Mouse (Mus musculus) neutrophil, adult 59 days (primary cell): ENCODE results near the gene Adgrf3. TPM values are rescaled to one million over a fixed set of nuclear protein-coding genes. Genes with fewer than 3 reads are reported as not detected.

Experiments
- total RNA-seq, 2 experiments: library from RNA; stranded (reverse); gene quantifications; 1 replicate in 1 of 2; 2 replicates in 1 of 2; pipeline ENCODE4 v1.2.4; 2023

Adgrf3 gene
- total RNA-seq = not detected

GRCm38 (mm10) chr5:30205493-30205892 is at the start of gene Adgrf3:
Adgrf3 (minus strand) TSS chr5:30205722.

GRCm38 (mm10) chr5:30232271-30232971 is 26.9 kb upstream of the Adgrf3 start, which contains the start of gene Selenoi:
Selenoi (plus strand) TSS chr5:30232581.

GRCm38 (mm10) chr5:30154474-30155394 is 50.8 kb downstream of the Adgrf3 start, which contains the start of the genes Hadha and Hadhb:
Hadha (minus strand) TSS chr5:30155162.
Hadhb (plus strand) TSS chr5:30155248.

Other genes starting within 250 kb of the Adgrf3 start
- gene Il6, start 192.6 kb downstream of the Adgrf3 start, total RNA-seq = 1 to 10 TPM; 3.8 to 5.0 TPM
- 10 to 100 TPM; 64.3 to 67.4 TPM for gene Tyms, start 132.1 kb downstream of the Adgrf3 start, total RNA-seq
- gene Garem2, start 100.6 kb downstream of the Adgrf3 start, total RNA-seq = not detected
- not detected for gene 3110082J24Rik, start 99.6 kb downstream of the Adgrf3 start, total RNA-seq
- gene Hadha, start 50.6 kb downstream of the Adgrf3 start, total RNA-seq = 10 to 100 TPM; 69.7 to 70.1 TPM
- gene Hadhb, start 50.5 kb downstream of the Adgrf3 start, total RNA-seq = 10 to 100 TPM; 42.7 to 56.3 TPM
- 10 to 100 TPM; 12.4 to 12.9 TPM for gene Selenoi, start 26.9 kb upstream of the Adgrf3 start, total RNA-seq
- gene Drc1, start 75.7 kb upstream of the Adgrf3 start, total RNA-seq = not detected